Mouse (Mus musculus) thymus, postnatal 0 days (tissue): ENCODE results near the gene Ism2. TPM values are rescaled to one million over a fixed set of nuclear protein-coding genes. Genes with fewer than 3 reads are reported as not detected.

Experiments used
- DNase-seq: peaks from one replicate; pipeline ENCODE4 v3.0.0-alpha.2; 2015; ENCODE audit warnings: low spot score
- microRNA-seq: library from miRNA; unstranded; fragments of <30 nt; microRNA quantifications from one replicate; pipeline ENCODE4, GENCODE M21; 2016; ENCODE audit warnings: borderline number of aligned reads
- polyA plus RNA-seq: library from polyadenylated mRNA; unstranded; fragments of >200 nt; fragmentation: Nextera tagmentation; extraction: Ambion mirVana; gene quantifications from 2 replicates; pipeline ENCODE4 v1.2.1, GENCODE M21; 2015

Gene Ism2
- polyA plus RNA-seq, 1 experiment from 2014 or later, result 0.07 TPM

- DNase-seq, result no peak
Observed at GRCm38 (mm10) chr12:87236882-87237483, 62.5 kb downstream of the Ism2 start.

- no peak for DNase-seq
Observed at GRCm38 (mm10) chr12:87230379-87230895, 69.1 kb downstream of the Ism2 start.

- DNase-seq, result no peak
Observed at GRCm38 (mm10) chr12:87229633-87230032, 69.9 kb downstream of the Ism2 start.

Small RNA genes lying within 50 kb of the gene (microRNA-seq; reads per million reads assigned to microRNA genes)
- gene Gm47293, result not detected

Other genes with a start within 250 kb of the Ism2 start
- 0.18 and 0.35 TPM in 2 replicates for gene Ngb, start 197.2 kb downstream of the Ism2 start, polyA plus RNA-seq
- 19.2 and 19.8 TPM in 2 replicates for gene Gstz1, start 152.5 kb downstream of the Ism2 start, polyA plus RNA-seq
- gene Pomt2, start 151.7 kb downstream of the Ism2 start, polyA plus RNA-seq, result 4.8 and 5.4 TPM in 2 replicates
- gene Samd15, start 100.0 kb downstream of the Ism2 start, polyA plus RNA-seq, result 1.2 and 1.6 TPM in 2 replicates
- 3.4 TPM in 2 replicates for gene Tmed8, start 99.3 kb downstream of the Ism2 start, polyA plus RNA-seq
- gene Noxred1, start 61.0 kb downstream of the Ism2 start, polyA plus RNA-seq, result 0.86 and 0.89 TPM in 2 replicates
- gene Vipas39, start 33.4 kb downstream of the Ism2 start, polyA plus RNA-seq, result 30.5 and 33.2 TPM in 2 replicates
- 193 and 211 TPM in 2 replicates for gene Ahsa1, start 33.2 kb downstream of the Ism2 start, polyA plus RNA-seq
- 76.9 and 83.3 TPM in 2 replicates for gene Sptlc2, start 88.7 kb upstream of the Ism2 start, polyA plus RNA-seq
- gene Slirp, start 144.2 kb upstream of the Ism2 start, polyA plus RNA-seq, result 278 and 300 TPM in 2 replicates
- 29.8 and 46.3 TPM in 2 replicates for gene Alkbh1, start 144.3 kb upstream of the Ism2 start, polyA plus RNA-seq
- gene Snw1, start 172.6 kb upstream of the Ism2 start, polyA plus RNA-seq, result 157 and 161 TPM in 2 replicates
- not detected in 2 replicates for gene Gm5788, start 195.0 kb upstream of the Ism2 start, polyA plus RNA-seq
- not detected in 2 replicates for gene Gm8300, start 214.6 kb upstream of the Ism2 start, polyA plus RNA-seq